Mouse (Mus musculus) embryonic facial prominence, embryonic 13.5 days (tissue): ENCODE measurements around the gene Eif5a2. TPM values are rescaled to one million over a fixed set of nuclear protein-coding genes. Genes with fewer than 3 reads are reported as not detected.
A peak's percentile ranks its signal among the peaks of the same experiment; 100 is the strongest.
"Not testable (repeated sequence)": the region's sequence is repeated elsewhere in the genome, so short reads cannot be mapped to it uniquely, and the experiment has no call there.

Experiments used
- ATAC-seq: fragments of 200-750 bp; cut with Nextera tagmentation; 2 replicates; pipeline ENCODE4 v1.8.0; 2017; ENCODE audit warnings: low read depth; ENCODE audit not compliant: insufficient number of reproducible peaks, insufficient read depth, low FRiP score, low TSS enrichment
- H3K27ac ChIP-seq: fragments of 300-500 bp; sonication (generic); 2 replicates; pipeline ENCODE4 v1.5.1; 2015; ENCODE audit warnings: moderate library complexity, mild to moderate bottlenecking, inconsistent platforms
- H3K27me3 ChIP-seq: fragments of 300-500 bp; sonication (generic); 2 replicates; pipeline ENCODE4 v1.6.1; 2015; ENCODE audit warnings: mild to moderate bottlenecking, inconsistent platforms
- H3K36me3 ChIP-seq: fragments of 300-500 bp; sonication (generic); 2 replicates; pipeline ENCODE4 v1.6.1; 2015; ENCODE audit warnings: mild to moderate bottlenecking, inconsistent platforms
- H3K4me1 ChIP-seq: fragments of 300-500 bp; sonication (generic); 2 replicates; pipeline ENCODE4 v1.6.1; 2015; ENCODE audit warnings: inconsistent platforms
- H3K4me2 ChIP-seq: fragments of 300-500 bp; sonication (generic); 2 replicates; pipeline ENCODE4 v1.6.1; 2015; ENCODE audit warnings: moderate library complexity, mild to moderate bottlenecking, inconsistent platforms
- H3K4me3 ChIP-seq: fragments of 300-500 bp; sonication (generic); 2 replicates; pipeline ENCODE4 v1.5.1; 2015; ENCODE audit warnings: mild to moderate bottlenecking, inconsistent platforms
- H3K9ac ChIP-seq: fragments of 300-500 bp; sonication (generic); 2 replicates; pipeline ENCODE4 v1.6.1; 2015; ENCODE audit warnings: mild to moderate bottlenecking, inconsistent platforms
- H3K9me3 ChIP-seq: fragments of 300-500 bp; sonication (generic); 2 replicates; pipeline ENCODE4 v1.6.1; 2016; ENCODE audit warnings: inconsistent platforms
- WGBS: fragments of 180-500 bp; shearing (Covaris S2); methylation state at CpG from one replicate; pipeline ENCODE4 v1.1.7; 2015; ENCODE audit warnings: mixed read lengths; 5-methylcytosine and 5-hydroxymethylcytosine counted together
- polyA plus RNA-seq: library from polyadenylated mRNA; unstranded; fragments of >200 nt; fragmentation: Nextera tagmentation; extraction: Ambion mirVana; gene quantifications from 2 replicates; pipeline ENCODE4 v1.2.1, GENCODE M21; 2015

The Eif5a2 gene
- polyA plus RNA-seq, 1 experiment from 2014 or later: 8.4 TPM

GRCm38 (mm10) chr3:28772919-28773318, 8.2 kb upstream of the Eif5a2 start:
- H3K27me3 ChIP-seq, H3K4me3 ChIP-seq, H3K9ac ChIP-seq, H3K4me2 ChIP-seq, H3K9me3 ChIP-seq, ATAC-seq, H3K36me3 ChIP-seq, H3K27ac ChIP-seq, H3K4me1 ChIP-seq: not testable (repeated sequence)
- 64% methylated on average over 4 of the region's 4 CpGs for WGBS

- Histone ChIP-seq H3K27me3 (no peaks in the 10 kb centered on the region), H3K9me3 (no peaks in the 10 kb centered on the region), H3K4me3 (no peak overlapping the region), H3K4me1 (no peaks in the 10 kb centered on the region), H3K9ac (no peak overlapping the region), H3K27ac (no peak overlapping the region), H3K4me2 (no peak overlapping the region), H3K36me3 (no peaks in the 10 kb centered on the region)
- no peak for ATAC-seq
- WGBS: 84% methylated on average over 7 of the region's 7 CpGs
These were observed 5.7 kb upstream of the Eif5a2 start for GRCm38 (mm10) chr3:28775361-28775760.

- Histone ChIP-seq H3K27ac (no peak overlapping the region), H3K4me3 (no peak overlapping the region), H3K4me1 (peaks cover 5% of the 10 kb centered on the region; the same call in 1 of the 2 replicates), H3K9me3 (no peaks in the 10 kb centered on the region), H3K9ac (no peak overlapping the region), H3K27me3 (no peaks in the 10 kb centered on the region), H3K36me3 (no peaks in the 10 kb centered on the region), H3K4me2 (no peak overlapping the region)
- no peak for ATAC-seq
- WGBS: 89% methylated on average over 1 of the region's 1 CpGs
These were observed 5.1 kb upstream of the Eif5a2 start for GRCm38 (mm10) chr3:28775958-28776357.

GRCm38 (mm10) chr3:28776491-28776890, 4.6 kb upstream of the Eif5a2 start:
- Histone ChIP-seq H3K4me3 (no peak overlapping the region), H3K9ac (no peak overlapping the region), H3K27me3 (no peaks in the 10 kb centered on the region), H3K36me3 (no peaks in the 10 kb centered on the region), H3K9me3 (no peaks in the 10 kb centered on the region), H3K4me2 (no peak overlapping the region), H3K27ac (no peak overlapping the region), H3K4me1 (peaks cover 5% of the 10 kb centered on the region; the same call in 1 of the 2 replicates)
- 63% methylated on average over 1 of the region's 1 CpGs for WGBS
- no peak for ATAC-seq

- H3K9ac ChIP-seq: no peak overlapping the region
- 74% methylated on average over 9 of the region's 9 CpGs for WGBS
These were observed 565 bp upstream of the Eif5a2 start for GRCm38 (mm10) chr3:28780511-28780910.

GRCm38 (mm10) chr3:28781422-28781821, 346 bp downstream of the Eif5a2 start:
- no peak; the same call in 1 of the 2 replicates for ATAC-seq
- no peak overlapping the region for H3K27ac ChIP-seq
- WGBS: 0% methylated on average over 25 of the region's 41 CpGs

More at GRCm38 (mm10) chr3:28780511-28780910, 565 bp upstream of the Eif5a2 start:
- Histone ChIP-seq H3K4me3 (peak overlapping the region; percentile 82), H3K4me1 (peaks cover 7% of the 10 kb centered on the region; the same call in 1 of the 2 replicates), H3K4me2 (peak overlapping the region; percentile 96), H3K9me3 (no peaks in the 10 kb centered on the region), H3K27me3 (no peaks in the 10 kb centered on the region), H3K36me3 (no peaks in the 10 kb centered on the region), H3K27ac (no peak overlapping the region)
- no peak for ATAC-seq

GRCm38 (mm10) chr3:28781848-28782247, 772 bp downstream of the Eif5a2 start:
- Histone ChIP-seq H3K36me3 (no peaks in the 10 kb centered on the region), H3K9ac (peak overlapping the region; percentile 87), H3K27me3 (no peaks in the 10 kb centered on the region), H3K27ac (no peak overlapping the region), H3K4me1 (peaks cover 7% of the 10 kb centered on the region; the same call in 1 of the 2 replicates), H3K4me2 (peak overlapping the region; percentile 96), H3K9me3 (no peaks in the 10 kb centered on the region), H3K4me3 (peak overlapping the region; percentile 82)
- ATAC-seq: no peak
- 14% methylated on average over 14 of the region's 14 CpGs for WGBS

More at GRCm38 (mm10) chr3:28781422-28781821, 346 bp downstream of the Eif5a2 start:
- H3K4me1 ChIP-seq: peaks cover 7% of the 10 kb centered on the region; the same call in 1 of the 2 replicates
- no peaks in the 10 kb centered on the region for H3K9me3 ChIP-seq
- peak overlapping the region; percentile 87 for H3K9ac ChIP-seq
- H3K4me3 ChIP-seq: peak overlapping the region; percentile 82
- H3K4me2 ChIP-seq: peak overlapping the region; percentile 96
- no peaks in the 10 kb centered on the region for H3K27me3 ChIP-seq
- no peaks in the 10 kb centered on the region for H3K36me3 ChIP-seq

- Histone ChIP-seq H3K36me3 (no peaks in the 10 kb centered on the region; the same call in 1 of the 2 replicates), H3K4me1 (peaks cover 7% of the 10 kb centered on the region; the same call in 1 of the 2 replicates), H3K4me2 (no peak overlapping the region), H3K9me3 (no peaks in the 10 kb centered on the region), H3K4me3 (no peak overlapping the region), H3K27me3 (no peaks in the 10 kb centered on the region), H3K27ac (no peak overlapping the region), H3K9ac (no peak overlapping the region)
- WGBS: 87% methylated on average over 2 of the region's 2 CpGs
- no peak for ATAC-seq
These were observed 3.1 kb downstream of the Eif5a2 start for GRCm38 (mm10) chr3:28784176-28784575.

GRCm38 (mm10) chr3:28794835-28795234, 13.8 kb downstream of the Eif5a2 start:
- H3K4me1 ChIP-seq: no peaks in the 10 kb centered on the region
- no peak for ATAC-seq
- H3K4me3 ChIP-seq: no peak overlapping the region
- no peaks in the 10 kb centered on the region for H3K27me3 ChIP-seq
- no peak overlapping the region for H3K9ac ChIP-seq
- H3K27ac ChIP-seq: no peak overlapping the region
- H3K4me2 ChIP-seq: no peak overlapping the region
- no peaks in the 10 kb centered on the region for H3K9me3 ChIP-seq
- H3K36me3 ChIP-seq: peaks cover 8% of the 10 kb centered on the region; the same call in 1 of the 2 replicates
- WGBS: 86% methylated on average over 7 of the region's 7 CpGs

- Histone ChIP-seq H3K27me3 (no peaks in the 10 kb centered on the region), H3K9me3 (no peaks in the 10 kb centered on the region), H3K4me3 (peak within 1 kb of the TSS; percentile 79), H3K27ac (peak within 1 kb of the TSS; percentile 83), H3K9ac (peak within 1 kb of the TSS; percentile 95), H3K36me3 (peaks cover 23% of the 10 kb centered on the region), H3K4me2 (peak within 1 kb of the TSS; percentile 67), H3K4me1 (peaks cover 9% of the 10 kb centered on the region; the same call in 1 of the 2 replicates)
- WGBS: under 1% methylated on average over 72 of the region's 72 CpGs
- peak; percentile 99 for ATAC-seq
These were observed 24.4 kb downstream of the Eif5a2 start, which contains the start of gene Rpl22l1 for GRCm38 (mm10) chr3:28805301-28806097. Rpl22l1 (plus strand) TSS chr3:28805436.

GRCm38 (mm10) chr3:28808039-28808643, 27.1 kb downstream of the Eif5a2 start:
- ATAC-seq: no peak
- Histone ChIP-seq H3K36me3 (peaks cover 23% of the 10 kb centered on the region), H3K27me3 (no peaks in the 10 kb centered on the region), H3K9me3 (no peaks in the 10 kb centered on the region), H3K9ac (no peak overlapping the region), H3K27ac (no peak overlapping the region), H3K4me3 (no peak overlapping the region), H3K4me1 (peaks cover 9% of the 10 kb centered on the region; the same call in 1 of the 2 replicates), H3K4me2 (no peak overlapping the region)
- WGBS: 92% methylated on average over 4 of the region's 4 CpGs
